In the genomic region with DNA sequence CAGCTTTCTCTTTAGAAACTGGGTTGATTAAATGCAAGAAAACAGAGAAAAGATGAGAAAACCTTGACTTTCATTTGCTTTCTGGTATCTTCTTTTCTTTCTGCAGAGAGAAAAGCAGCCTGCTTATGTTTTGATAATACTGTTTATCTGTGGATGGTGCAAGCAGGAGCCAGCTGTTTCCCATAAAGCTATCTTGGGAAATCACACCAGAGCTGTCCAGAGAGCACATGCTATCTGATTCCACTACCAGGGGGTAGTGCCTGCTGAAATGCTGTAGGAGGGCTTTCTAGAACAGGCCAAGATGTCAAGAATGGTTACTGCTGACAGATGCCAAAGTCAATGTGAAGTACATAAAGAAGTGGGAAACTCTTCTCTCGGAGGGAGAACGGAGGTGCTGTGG, we compare ENCODE assay signal across 26 mouse cellular contexts. TPM values are rescaled to one million over a fixed set of nuclear protein-coding genes. Genes with fewer than 3 reads are reported as not detected.
A peak's percentile ranks its signal among the peaks of the same experiment; 100 is the strongest.
DNase-seq lines count a peak whose midpoint lies in the region; ATAC-seq and TF ChIP-seq lines count a peak whose summit lies in the region.
"Had no signal": no experiment of that assay in that cellular context is flagged by ENCODE, and none has a peak within 500 bp of the region (broad histone marks: within the 10 kb centered on the region; RNA-seq: fewer than 3 reads in every experiment).

No protein-coding gene starts in this region.

- ATAC-seq in kidney, embryonic 14.5 days (ENCODE audit: low FRiP score, low TSS enrichment), result peak; percentile 76; the same call in 1 of the 2 replicates
- ATAC-seq in limb, embryonic 14.5 days (ENCODE audit: low FRiP score, low read depth), result 0 out of 2 replicates have a peak, but pooled peaks have one; percentile 41
- ATAC-seq: forebrain, embryonic 14.5 days; inflammation-experienced regulatory T-cells, adult 6 months; midbrain, embryonic 16.5 days; Patski had no signal

- no peak for TF ChIP-seq POLR2A in kidney, adult 2 months (IDR thresholded peaks at IDR 0.05; ENCODE audit: low read depth, low read length)
- TF ChIP-seq POLR2A in limb, embryonic 14.5 days (IDR thresholded peaks at IDR 0.05; ENCODE audit: borderline replicate concordance, extremely low read depth, insufficient read depth, insufficient read length), result no peak

- TF ChIP-seq CTCF in kidney, adult 2 months (conservative IDR thresholded peaks at IDR 0.05; ENCODE audit: insufficient read depth, insufficient read length, low read depth, low read length), result no peak

- no peak overlapping the region for H3K27ac ChIP-seq in kidney, embryonic 14.5 days (ENCODE audit: low read depth, low read length)
- H3K27ac ChIP-seq in kidney, adult 2 months (ENCODE audit: insufficient read depth, low read depth, low read length), result no peak overlapping the region
- no peak overlapping the region for H3K27ac ChIP-seq in limb, embryonic 14.5 days (replicated peaks; ENCODE audit: low read depth, low read length)
- no peak overlapping the region for H3K27ac ChIP-seq in limb, embryonic 10.5 days
- H3K27ac ChIP-seq: embryonic facial prominence, embryonic 15.5 days; heart, embryonic 10.5 days; hindbrain, embryonic 14.5 days; limb, embryonic 15.5 days; liver, embryonic 14.5 days; midbrain, embryonic 10.5 days; stomach, embryonic 15.5 days had no signal

- 42% methylated on average over 2 of the region's 2 CpGs for WGBS in kidney, embryonic 14.5 days
- 74% methylated on average over 2 of the region's 2 CpGs for WGBS in kidney, adult 2 months
- WGBS in limb, embryonic 14.5 days, result 66% methylated on average over 2 of the region's 2 CpGs
- 85% methylated on average over 2 of the region's 2 CpGs for WGBS in limb, embryonic 10.5 days

- no peaks in the 10 kb centered on the region for H3K27me3 ChIP-seq in kidney, embryonic 14.5 days (ENCODE audit: control insufficient read depth, insufficient read depth, low read length)
- no peaks in the 10 kb centered on the region for H3K27me3 ChIP-seq in kidney, adult 2 months (replicated peaks; ENCODE audit: control insufficient read depth, insufficient read depth, low read length)
- no peaks in the 10 kb centered on the region for H3K27me3 ChIP-seq in limb, embryonic 14.5 days (ENCODE audit: control insufficient read depth, insufficient read depth, low read length)
- H3K27me3 ChIP-seq in limb, embryonic 10.5 days (ENCODE audit: low read depth, poor library complexity, severe bottlenecking), result peaks cover 54% of the 10 kb centered on the region
- H3K27me3 ChIP-seq: embryonic facial prominence, embryonic 15.5 days had no signal

- H3K4me1 ChIP-seq in kidney, embryonic 14.5 days (ENCODE audit: control insufficient read depth, insufficient read depth, low read length), result 0 out of 2 replicates have a peak, but pooled peaks cover 5% of the 10 kb centered on the region
- H3K4me1 ChIP-seq in kidney, adult 2 months (ENCODE audit: control insufficient read depth, insufficient read depth, low read length), result no peaks in the 10 kb centered on the region
- peaks cover 2% of the 10 kb centered on the region for H3K4me1 ChIP-seq in limb, embryonic 14.5 days (ENCODE audit: control insufficient read depth, insufficient read depth, low read length)
- peaks cover 18% of the 10 kb centered on the region for H3K4me1 ChIP-seq in limb, embryonic 10.5 days
- H3K4me1 ChIP-seq: midbrain, embryonic 10.5 days; stomach, embryonic 15.5 days had no signal

- no peak overlapping the region for H3K4me3 ChIP-seq in kidney, embryonic 14.5 days (ENCODE audit: low read length)
- no peak overlapping the region for H3K4me3 ChIP-seq in kidney, adult 2 months (ENCODE audit: insufficient read depth, low read depth, low read length)
- no peak overlapping the region for H3K4me3 ChIP-seq in limb, embryonic 14.5 days (replicated peaks; ENCODE audit: low read length)
- H3K4me3 ChIP-seq in limb, embryonic 10.5 days, result no peak overlapping the region
- H3K4me3 ChIP-seq: embryonic facial prominence, embryonic 15.5 days; heart, embryonic 10.5 days; limb, embryonic 15.5 days; midbrain, embryonic 10.5 days; stomach, embryonic 15.5 days had no signal

- no peak overlapping the region for H3K4me2 ChIP-seq in kidney, embryonic 14.5 days (replicated peaks; ENCODE audit: low read depth, low read length)
- H3K4me2 ChIP-seq in limb, embryonic 14.5 days (replicated peaks; ENCODE audit: low read depth, low read length, severe bottlenecking), result no peak overlapping the region
- H3K4me2 ChIP-seq: embryonic facial prominence, embryonic 15.5 days; hindbrain, embryonic 14.5 days; limb, embryonic 15.5 days; stomach, embryonic 15.5 days had no signal

- no peaks in the 10 kb centered on the region for H3K9me3 ChIP-seq in kidney, embryonic 14.5 days (ENCODE audit: control insufficient read depth, low read length)
- no peaks in the 10 kb centered on the region for H3K9me3 ChIP-seq in limb, embryonic 14.5 days (ENCODE audit: control insufficient read depth, low read length)
- no peaks in the 10 kb centered on the region for H3K9me3 ChIP-seq in limb, embryonic 10.5 days (replicated peaks)
- H3K9me3 ChIP-seq: embryonic facial prominence, embryonic 15.5 days; heart, embryonic 10.5 days; limb, embryonic 15.5 days; midbrain, embryonic 10.5 days; stomach, embryonic 15.5 days had no signal

- DNase-seq in kidney, adult 2 months, result no peak
- DNase-seq in limb, embryonic 14.5 days (ENCODE audit: low spot score), result no peak
- DNase-seq in limb, embryonic 10.5 days (ENCODE audit: low spot score), result no peak
- peak; percentile 25 for DNase-seq in adipocyte (ENCODE audit: low spot score)
- DNase-seq in lung, postnatal 25 days (ENCODE audit: low spot score), result peak; percentile 3
- no peak for DNase-seq in frontal cortex, postnatal 14 days (ENCODE audit: low spot score in 2 of 2)
- no peak for DNase-seq in spleen, adult 12 weeks (ENCODE audit: low spot score)
- DNase-seq: adrenal gland, adult 8-10 months; cerebellum, adult 11-12 months; cerebellum, postnatal 10 days; heart, postnatal 4 days; kidney, adult 9 months; thymus, postnatal 25 days had no signal

- no peaks in the 10 kb centered on the region for H3K36me3 ChIP-seq in kidney, embryonic 14.5 days (ENCODE audit: control insufficient read depth, insufficient read depth, low read length)
- H3K36me3 ChIP-seq in kidney, adult 2 months (ENCODE audit: control insufficient read depth, insufficient read depth, low read length), result no peaks in the 10 kb centered on the region
- no peaks in the 10 kb centered on the region for H3K36me3 ChIP-seq in limb, embryonic 14.5 days (ENCODE audit: control insufficient read depth, insufficient read depth, low read length)
- no peaks in the 10 kb centered on the region for H3K36me3 ChIP-seq in limb, embryonic 10.5 days
- H3K36me3 ChIP-seq: embryonic facial prominence, embryonic 15.5 days; heart, embryonic 10.5 days; limb, embryonic 15.5 days; midbrain, embryonic 10.5 days; stomach, embryonic 15.5 days had no signal

- H3K9ac ChIP-seq in kidney, embryonic 14.5 days (ENCODE audit: low read depth, low read length), result no peak overlapping the region
- no peak overlapping the region for H3K9ac ChIP-seq in limb, embryonic 14.5 days (ENCODE audit: low read depth, low read length, severe bottlenecking)
- H3K9ac ChIP-seq: embryonic facial prominence, embryonic 15.5 days; hindbrain, embryonic 14.5 days; limb, embryonic 15.5 days; liver, embryonic 14.5 days; stomach, embryonic 15.5 days had no signal

RNA-seq across cellular contexts. Expression of a gene that starts 43.2 kb away (rescaled TPM):
- polyA plus RNA-seq in kidney, embryonic 14.5 days (2014; fragmentation: Nextera tagmentation; extraction: Ambion mirVana), result not detected in 2 replicates
- 0.27 TPM in 1 of 2 replicates, not detected in the other for polyA plus RNA-seq in kidney, adult 2 months (2012; rRNA removed)
- polyA plus RNA-seq in limb, embryonic 14.5 days (2012; rRNA removed), result 2.9 and 3.0 TPM in 2 replicates
- 2.2 and 2.5 TPM in 2 replicates for polyA plus RNA-seq in limb, embryonic 14.5 days (2014; fragmentation: Nextera tagmentation; extraction: Ambion mirVana)
- polyA plus RNA-seq in limb, embryonic 10.5 days (2016; fragmentation: Nextera tagmentation; extraction: Ambion mirVana), result 2.6 TPM in 1 of 2 replicates, not detected in the other
- polyA plus RNA-seq: hindbrain, embryonic 14.5 days; inflammation-experienced regulatory T-cells, adult 6 months; neural tube, embryonic 14.5 days; Patski had no signal

Comparison
In these comparisons a context has a peak if more than half of its experiments do, and no peak if none do; other contexts are left out.
1. DNase-seq: peak in adipocyte (single experiment) and lung, postnatal 25 days (single experiment); none in kidney, adult 2 months (single experiment), limb, embryonic 14.5 days (single experiment), limb, embryonic 10.5 days (single experiment), frontal cortex, postnatal 14 days (0 of 2) and spleen, adult 12 weeks (single experiment).